Mouse (Mus musculus) Patski (cell line): ENCODE results near the gene Slfn8. TPM values are rescaled to one million over a fixed set of nuclear protein-coding genes. Genes with fewer than 3 reads are reported as not detected.
A peak's percentile ranks its signal among the peaks of the same experiment; 100 is the strongest.
"Not testable (repeated sequence)": the region's sequence is repeated elsewhere in the genome, so short reads cannot be mapped to it uniquely, and the experiment has no call there.

Source experiments
- ATAC-seq: fragments of 100-300 bp; one replicate; pipeline ENCODE4 v1.8.0; 2021
- CTCF ChIA-PET: fragments of 350-600 bp; sonication (Branson Sonifier 250); formaldehyde crosslinking; loops from one replicate; lab custom pipeline; 2022; ENCODE audit warnings: inconsistent platforms; lab: Charles Lee
- POLR2A ChIA-PET: fragments of 350-600 bp; sonication (Branson Sonifier 250); formaldehyde crosslinking; loops from one replicate; lab custom pipeline; 2022; ENCODE audit warnings: antibody characterized with exemption, inconsistent platforms; lab: Charles Lee
- DNase-seq: peaks from one replicate; pipeline ENCODE4 v3.0.0-alpha.2; 2011; ENCODE audit warnings: low read depth, low spot score
- H3K27me3 ChIP-seq: fragments of 371-371 bp; one replicate; pipeline ENCODE4 v1.5.1; 2021
- CTCF ChIP-seq: fragments of 100-300 bp; IDR thresholded peaks from one replicate; pipeline ENCODE4 v1.5.1; 2021
- in situ Hi-C: fragments of 300-500 bp; cut with MboI; formaldehyde crosslinking; loops from 3 replicates; pipeline ENCODE4 v1.11.1; 2018; ENCODE audit warnings: low pct_unique_long_range_greater_than_20kb, mixed read lengths
- polyA plus RNA-seq: library from polyadenylated mRNA; unstranded; gene quantifications from one replicate; pipeline ENCODE4 v1.2.3, GENCODE M21; 2021

The Slfn8 gene
- polyA plus RNA-seq, 1 experiment from 2014 or later, result 0.92 TPM

DNA sequence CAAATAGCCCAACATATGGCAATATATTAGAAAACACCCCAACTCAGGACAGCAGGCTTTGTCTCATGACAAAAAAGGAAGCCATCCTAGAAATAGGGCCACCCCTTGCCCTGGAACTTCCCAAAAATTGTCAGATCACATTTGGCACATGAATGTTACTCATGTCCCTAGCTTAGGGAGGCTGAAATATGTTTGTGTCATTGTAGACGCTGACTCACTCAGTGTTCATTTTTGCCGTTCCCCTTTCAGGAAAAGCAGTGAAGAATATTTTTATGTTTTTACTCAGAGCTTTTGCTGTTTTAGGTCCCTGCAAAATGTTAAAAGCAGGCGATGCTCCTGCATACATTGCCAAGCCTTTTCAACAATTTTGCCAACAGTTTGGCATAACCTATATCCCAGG lies 25.0 kb upstream of the Slfn8 start:
- in situ Hi-C loops, result loop anchor here (25.0 kb wide), 1 partner anchor 142 kb away; the partner anchor contains the start of genes Slfn3 and Slfn4
- H3K27me3 ChIP-seq, result peaks cover 4% of the 10 kb centered on the region
- ATAC-seq (no peak), DNase-seq (no peak)
- no peak for TF ChIP-seq CTCF
- ChIA-PET CTCF (no interaction called here), POLR2A (no interaction called here)

DNA sequence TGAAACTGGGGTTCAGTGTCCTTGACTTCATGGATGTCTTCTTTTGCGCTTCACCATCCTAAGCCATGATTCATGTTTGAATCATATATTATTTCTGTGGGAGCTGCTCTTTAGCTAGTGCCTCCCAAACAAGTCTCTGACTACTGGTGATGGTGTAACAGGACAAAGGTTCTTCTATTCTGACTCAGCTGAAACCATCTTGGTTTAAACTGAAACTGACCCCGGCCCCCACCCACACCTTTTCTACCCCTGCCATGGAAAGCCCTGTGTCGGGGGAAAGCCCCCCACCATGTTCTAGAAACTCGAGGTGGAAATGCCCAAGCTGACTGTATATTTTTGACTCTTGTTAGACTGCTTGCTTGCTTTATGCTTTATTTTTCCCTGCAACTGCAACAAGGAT lies 23.3 kb upstream of the Slfn8 start:
- ATAC-seq (no peak), DNase-seq (no peak)
- in situ Hi-C loops, result loop anchor here (25.0 kb wide), 1 partner anchor 143 kb away; the partner anchor contains the start of genes Slfn3 and Slfn4
- POLR2A ChIA-PET, result no interaction called here
- TF ChIP-seq CTCF, result no peak
- peaks cover 4% of the 10 kb centered on the region for H3K27me3 ChIP-seq
- CTCF ChIA-PET, result no interaction called here

DNA sequence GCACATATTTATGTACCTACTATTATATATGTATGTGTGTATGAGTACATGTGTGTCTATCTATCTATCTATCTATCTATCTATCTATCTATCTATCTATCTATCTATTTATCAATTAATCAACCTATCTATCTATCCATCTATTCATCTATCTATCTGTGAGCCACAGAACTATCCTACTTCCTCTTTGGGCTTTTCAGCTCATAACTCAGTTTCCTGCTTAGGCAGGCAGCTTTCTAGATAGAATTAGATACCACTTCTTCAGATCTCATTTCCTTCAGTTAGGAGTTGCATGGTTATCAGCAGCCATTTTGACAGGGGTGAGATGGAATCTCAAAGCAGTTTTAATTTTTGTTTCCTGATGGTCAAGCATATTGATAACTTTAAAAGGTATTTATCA lies 20.4 kb upstream of the Slfn8 start:
- ChIA-PET CTCF (no interaction called here), POLR2A (no interaction called here)
- peaks cover 8% of the 10 kb centered on the region for H3K27me3 ChIP-seq
- ATAC-seq, result no peak
- TF ChIP-seq CTCF, result no peak
- in situ Hi-C loops, result loop anchor here (25.0 kb wide), 1 partner anchor 146 kb away; the partner anchor contains the start of genes Slfn3 and Slfn4
- DNase-seq, result no peak

DNA sequence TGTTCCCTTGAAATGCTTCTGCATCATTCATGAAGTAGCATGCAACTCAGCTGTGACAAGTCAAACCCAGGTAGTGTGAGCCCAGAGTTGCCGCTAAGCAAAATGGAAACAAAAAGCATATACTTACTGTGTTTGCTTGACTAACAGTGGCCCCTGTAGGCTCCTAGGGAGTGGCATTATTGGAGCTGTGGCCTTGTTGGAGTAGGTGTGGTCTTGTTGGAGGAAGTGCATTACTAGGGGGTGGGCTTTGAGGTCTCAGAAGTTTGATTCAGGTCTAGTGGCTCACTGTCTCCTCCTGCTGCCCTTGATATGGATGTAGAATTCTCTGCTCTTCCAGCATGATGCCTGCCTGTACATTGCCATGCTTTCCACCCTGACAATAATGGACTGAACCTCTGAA lies 19.7 kb upstream of the Slfn8 start:
- no peak for TF ChIP-seq CTCF
- peaks cover 8% of the 10 kb centered on the region for H3K27me3 ChIP-seq
- in situ Hi-C loops, result loop anchor here (25.0 kb wide), 1 partner anchor 147 kb away; the partner anchor contains the start of genes Slfn3 and Slfn4
- POLR2A ChIA-PET, result no interaction called here
- DNase-seq (no peak), ATAC-seq (no peak)
- CTCF ChIA-PET, result no interaction called here

DNA sequence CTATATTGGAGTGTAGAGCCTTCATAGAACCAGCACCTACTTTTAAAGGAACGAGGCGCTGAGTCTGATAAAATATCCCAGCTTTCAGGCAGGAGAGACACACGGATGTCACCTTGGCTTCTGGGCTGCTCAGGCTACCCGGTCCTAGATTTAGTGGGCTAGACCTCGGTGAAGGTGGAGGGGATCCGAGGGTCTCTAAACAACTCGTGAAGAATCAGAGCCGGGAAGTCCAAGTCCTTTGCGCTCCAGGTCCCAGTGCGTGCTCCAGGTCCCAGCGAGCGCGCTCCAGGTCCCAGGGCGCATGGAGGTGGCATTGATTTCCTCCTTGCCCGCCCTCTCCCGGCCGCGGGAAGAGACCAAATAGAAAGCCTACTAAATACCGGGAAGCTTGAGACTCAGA lies 19.2 kb upstream of the Slfn8 start:
- TF ChIP-seq CTCF, result no peak
- DNase-seq, result no peak
- POLR2A ChIA-PET, result no interaction called here

DNA sequence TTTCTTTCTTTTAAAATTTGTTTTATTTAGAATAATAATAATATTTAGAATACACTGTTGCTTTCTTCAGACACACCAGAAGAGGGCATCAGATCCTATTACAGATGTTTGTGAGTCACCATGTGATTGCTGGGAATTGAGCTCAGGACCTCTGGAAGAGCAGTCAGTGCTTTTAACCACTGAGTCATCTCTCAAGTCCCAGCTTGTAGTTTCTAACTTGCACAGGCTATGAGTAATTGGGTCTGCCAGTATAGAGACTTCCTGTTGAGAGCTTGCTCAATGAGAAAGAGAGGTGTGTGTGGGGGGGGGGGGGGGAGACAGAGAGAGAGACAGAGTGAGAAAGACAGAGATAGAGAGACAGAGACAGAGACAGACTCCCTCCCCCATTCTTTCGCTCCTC lies 18.5 kb upstream of the Slfn8 start:
- in situ Hi-C loops, result loop anchor here (25.0 kb wide), 1 partner anchor 148 kb away; the partner anchor contains the start of genes Slfn3 and Slfn4
- CTCF ChIA-PET, result no interaction called here

More for the DNA sequence above, 19.2 kb upstream of the Slfn8 start:
- CTCF ChIA-PET, result no interaction called here
- in situ Hi-C loops, result loop anchor here (25.0 kb wide), 1 partner anchor 148 kb away; the partner anchor contains the start of genes Slfn3 and Slfn4
- no peak for ATAC-seq
- peaks cover 8% of the 10 kb centered on the region for H3K27me3 ChIP-seq

DNA sequence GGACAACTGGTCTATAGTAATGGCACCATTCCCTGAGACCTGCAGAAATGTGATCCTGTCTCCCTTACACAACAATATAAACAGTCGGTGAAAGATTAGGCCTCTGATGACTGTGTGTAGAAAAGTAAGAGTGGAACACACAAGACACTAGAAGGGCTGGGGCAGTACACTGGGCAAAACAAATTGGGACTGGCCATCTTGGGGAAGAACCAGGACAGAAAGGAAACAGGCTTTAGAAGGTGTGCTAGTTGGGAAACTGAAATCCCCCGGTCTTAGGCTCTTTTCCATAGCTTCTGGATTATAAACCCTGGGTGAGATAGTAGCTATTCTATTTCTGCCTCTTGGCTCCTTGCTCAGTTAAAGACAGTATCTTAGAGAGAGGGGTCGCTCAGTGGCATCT lies 18.1 kb upstream of the Slfn8 start:
- DNase-seq, H3K27me3 ChIP-seq, POLR2A ChIA-PET, ATAC-seq, CTCF ChIA-PET: not testable (repeated sequence)
- in situ Hi-C loops, result loop anchor here (25.0 kb wide), 1 partner anchor 149 kb away; the partner anchor contains the start of genes Slfn3 and Slfn4

More for the DNA sequence above, 18.5 kb upstream of the Slfn8 start:
- ATAC-seq (peak; percentile 12), DNase-seq (no peak)
- POLR2A ChIA-PET, result no interaction called here
- no peak for TF ChIP-seq CTCF
- H3K27me3 ChIP-seq, result peaks cover 6% of the 10 kb centered on the region

DNA sequence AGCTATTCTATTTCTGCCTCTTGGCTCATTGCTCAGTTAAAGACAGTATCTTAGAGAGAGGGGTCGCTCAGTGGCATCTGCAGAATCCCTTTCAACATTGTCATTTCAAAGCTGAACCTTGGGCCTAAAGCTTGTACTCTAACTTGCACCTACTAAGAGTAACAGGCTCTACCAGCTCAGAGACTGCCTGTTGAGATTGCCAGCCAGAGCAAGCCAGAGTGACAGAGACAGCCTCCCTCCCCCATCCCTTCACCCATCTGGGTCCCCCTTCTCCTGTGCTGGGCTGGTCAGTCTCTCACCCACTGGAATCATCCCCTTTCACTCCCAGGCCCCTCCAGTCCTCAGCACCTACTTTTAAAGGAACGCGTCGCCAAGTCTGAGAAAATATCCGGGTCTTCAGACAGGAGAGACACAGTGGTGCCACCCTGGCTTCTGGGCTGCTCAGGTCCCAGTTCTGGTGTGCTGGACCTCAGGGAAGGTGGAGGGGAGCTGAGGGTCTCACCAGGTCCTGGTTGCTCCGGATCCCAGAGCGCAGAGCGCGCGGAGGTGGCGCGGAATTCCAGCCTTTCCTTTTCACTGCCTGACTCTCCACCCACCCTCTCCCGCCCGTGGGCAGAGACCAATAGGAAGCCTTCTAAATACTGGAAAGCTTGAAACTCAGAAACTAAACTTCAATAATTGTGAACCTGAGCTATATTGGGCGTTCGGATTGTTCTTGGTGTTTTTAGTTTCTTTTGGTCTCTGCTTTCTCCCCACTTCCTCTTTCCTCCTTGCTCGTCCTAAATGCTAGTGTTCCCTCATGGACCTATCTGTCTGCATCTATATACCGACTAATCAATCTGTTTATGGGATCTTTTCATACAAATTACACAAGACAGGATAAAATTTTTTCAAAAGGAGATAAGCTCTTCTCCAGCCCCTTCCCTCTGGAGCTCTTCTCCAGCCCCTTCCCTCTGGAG lies 770 bp downstream of the Slfn8 start:
- POLR2A ChIA-PET, CTCF ChIA-PET, in situ Hi-C loops, DNase-seq, H3K27me3 ChIP-seq: not testable (repeated sequence)
- peak; percentile 60 for ATAC-seq

DNA sequence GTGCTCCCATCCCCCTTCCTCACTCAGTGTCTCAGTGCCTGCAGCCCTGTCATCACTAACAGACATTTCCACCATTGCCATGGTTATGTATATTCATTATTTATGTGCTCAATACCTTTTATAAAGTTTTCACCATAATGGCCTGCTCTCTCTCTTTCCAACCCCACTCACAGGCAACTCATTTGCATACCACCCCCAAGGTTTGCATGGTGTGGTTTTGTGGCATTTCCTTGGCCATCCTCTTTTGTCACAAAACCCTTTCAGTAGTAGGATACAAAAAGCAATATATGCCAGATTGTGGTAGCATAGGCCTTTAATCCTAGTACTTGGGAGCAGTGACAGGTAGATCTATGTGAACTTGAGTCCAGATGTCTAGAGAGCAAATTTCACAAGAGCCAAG lies 4.5 kb downstream of the Slfn8 start:
- ChIA-PET POLR2A (no interaction called here), CTCF (no interaction called here)
- in situ Hi-C loops, result no loop called here
- no peak for TF ChIP-seq CTCF
- no peak for ATAC-seq
- H3K27me3 ChIP-seq, result no peaks in the 10 kb centered on the region
- DNase-seq, result no peak

DNA sequence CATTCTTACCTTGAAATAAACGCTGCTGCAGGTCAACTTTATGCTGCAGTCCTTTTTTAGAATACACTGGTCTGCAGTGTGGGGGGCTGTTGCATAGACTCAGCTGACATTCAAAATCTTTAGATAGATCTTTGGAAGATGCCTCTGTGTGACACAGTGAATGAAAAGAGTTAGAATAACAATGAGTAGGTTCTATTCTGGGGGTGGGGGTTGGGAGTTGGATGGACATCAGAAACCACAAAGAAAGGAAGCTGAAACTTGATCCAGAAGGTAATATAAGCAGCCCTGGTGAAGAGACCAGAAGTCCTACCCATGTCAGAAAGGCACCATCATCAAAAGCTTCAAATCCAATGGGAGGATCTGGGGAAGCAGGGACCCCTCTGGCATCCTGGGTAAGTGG lies 7.3 kb downstream of the Slfn8 start:
- TF ChIP-seq CTCF, result no peak
- in situ Hi-C loops, result no loop called here
- ATAC-seq, result no peak
- ChIA-PET POLR2A (no interaction called here), CTCF (no interaction called here)
- H3K27me3 ChIP-seq, result no peaks in the 10 kb centered on the region
- no peak for DNase-seq
